Mouse (Mus musculus): ENCODE results near the gene Gpcpd1.

GRCm38 (mm10) chr2:132589906-132590538 is 2.5 kb upstream of the Gpcpd1 start:
- TF ChIP-seq CTCF (IDR thresholded peaks at IDR 0.05; ENCODE audit: control insufficient read depth, insufficient read depth, low read length) (no peak), POLR2A (IDR thresholded peaks at IDR 0.05; ENCODE audit: borderline replicate concordance, control insufficient read depth, low read depth, low read length) (no peak)

Measured in bone marrow, adult 2 months (tissue).